Mouse (Mus musculus) heart, adult 18-20 months (tissue): Measurements from ENCODE around the gene Ano6. TPM values are rescaled to one million over a fixed set of nuclear protein-coding genes. Genes with fewer than 3 reads are reported as not detected.

ENCODE experiments used
- DNase-seq, 2 experiments: peaks; one replicate each; pipeline ENCODE4 v3.0.0; 2021 to 2022; ENCODE audit warnings: mixed read lengths in 1 of 2
- total RNA-seq, 2 experiments: library from RNA; stranded (reverse); gene quantifications; 2 replicates each; pipeline ENCODE4 v1.2.3; 2021

The Ano6 gene
- total RNA-seq, 2 experiments from 2014 or later, result 15.9 to 18.3 TPM

- peak; percentile 73 for DNase-seq
Observed at GRCm38 (mm10) chr15:95932358-95932757, 141.7 kb downstream of the Ano6 start.

GRCm38 (mm10) chr15:95935141-95935540 lies 144.5 kb downstream of the Ano6 start:
- no peak for DNase-seq

DNA sequence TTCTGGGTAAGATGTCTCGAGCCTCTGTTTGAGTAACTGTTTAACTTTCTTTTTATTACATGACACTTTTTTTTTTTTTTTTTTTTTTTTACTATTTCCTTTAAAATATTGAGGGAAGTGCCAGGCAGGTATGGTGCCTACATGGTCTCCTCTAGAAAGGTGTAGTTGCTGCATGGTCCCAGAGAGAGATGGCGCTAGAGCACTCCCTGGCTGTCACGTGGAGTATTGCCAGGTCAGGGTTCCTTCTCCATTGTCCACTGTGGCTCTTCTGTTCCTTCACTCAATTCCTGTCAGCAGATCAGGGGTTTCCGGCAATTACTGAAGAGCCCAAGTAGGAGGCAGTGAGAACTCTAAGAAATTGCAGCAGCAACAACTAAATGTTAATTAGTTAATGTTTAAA lies 152.8 kb downstream of the Ano6 start:
- DNase-seq, result peak; percentile 27 to 54

DNA sequence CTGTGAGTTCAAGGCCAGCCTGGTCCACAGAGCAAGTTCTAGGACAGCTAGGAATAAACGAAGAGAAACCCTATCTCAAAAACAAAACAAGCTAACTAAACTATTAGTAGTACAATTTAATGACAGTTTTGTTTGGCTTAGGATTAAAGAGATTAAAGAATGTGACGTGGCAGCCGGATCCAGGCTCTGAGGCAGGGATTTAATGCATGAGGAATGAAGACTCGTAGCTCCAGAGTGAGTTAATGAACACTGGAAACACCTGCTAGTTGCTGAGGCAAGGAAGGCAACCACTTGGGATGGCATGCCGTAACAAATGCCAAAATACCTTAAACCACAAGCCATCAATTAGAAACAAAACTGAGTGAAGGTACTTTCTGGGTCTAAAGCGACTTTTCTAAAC lies 153.7 kb downstream of the Ano6 start:
- DNase-seq, result no peak

DNA sequence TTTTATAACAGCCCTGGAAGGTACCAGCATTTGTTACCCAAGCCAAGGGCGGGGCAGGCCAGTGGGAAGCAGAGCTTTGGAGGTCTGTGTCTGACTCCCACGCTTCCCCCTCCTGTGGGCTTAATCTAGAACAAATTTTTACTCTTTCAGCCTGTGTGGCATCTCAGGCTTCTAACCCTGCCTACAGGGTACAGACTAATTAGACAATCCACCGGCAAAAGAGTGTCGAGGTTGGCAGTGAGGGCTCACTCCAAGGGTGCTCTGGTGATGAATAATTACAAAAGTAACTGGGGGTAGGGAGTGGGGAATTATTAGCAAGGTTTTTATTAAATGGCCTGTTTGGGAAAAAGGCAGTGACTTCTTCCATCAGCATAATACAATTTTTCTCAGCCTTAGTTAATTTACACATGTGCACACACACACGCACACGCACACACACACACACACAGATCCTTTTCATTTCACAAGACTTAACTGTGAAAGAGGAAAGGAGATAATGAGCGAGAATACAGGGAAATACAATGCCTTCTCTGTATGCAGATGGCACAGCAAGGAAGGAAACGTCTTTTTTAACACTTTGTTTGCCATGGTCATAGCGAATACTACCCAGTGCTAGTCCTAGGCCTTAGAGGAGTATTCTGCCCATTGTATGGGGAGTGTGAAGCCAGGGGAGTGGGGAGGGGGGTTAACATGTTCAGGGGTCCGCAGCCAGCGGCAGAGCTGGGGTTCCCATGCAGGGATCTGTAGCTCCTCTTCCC lies 155.5 kb downstream of the Ano6 start:
- no peak for DNase-seq

DNA sequence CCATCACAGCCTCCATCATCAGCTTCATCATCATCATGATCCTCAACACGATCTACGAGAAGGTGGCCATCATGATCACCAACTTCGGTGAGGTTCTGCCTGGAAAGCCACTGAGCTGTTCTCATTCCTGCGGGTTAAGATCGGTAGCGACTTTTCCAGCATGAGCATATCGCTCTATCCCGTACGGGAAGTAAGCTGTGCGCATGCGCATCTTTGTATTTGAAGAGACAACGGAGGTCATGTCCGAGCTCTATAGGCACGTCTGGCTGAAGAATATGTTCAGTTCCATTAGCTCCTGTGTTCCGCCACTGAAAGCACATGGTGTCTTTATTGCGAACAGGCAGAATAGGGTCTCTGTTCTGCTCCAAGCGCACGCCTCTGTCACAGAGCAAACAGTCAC lies 157.8 kb downstream of the Ano6 start:
- no peak for DNase-seq

GRCm38 (mm10) chr15:95949336-95949735 lies 158.7 kb downstream of the Ano6 start:
- DNase-seq, result no peak

DNA sequence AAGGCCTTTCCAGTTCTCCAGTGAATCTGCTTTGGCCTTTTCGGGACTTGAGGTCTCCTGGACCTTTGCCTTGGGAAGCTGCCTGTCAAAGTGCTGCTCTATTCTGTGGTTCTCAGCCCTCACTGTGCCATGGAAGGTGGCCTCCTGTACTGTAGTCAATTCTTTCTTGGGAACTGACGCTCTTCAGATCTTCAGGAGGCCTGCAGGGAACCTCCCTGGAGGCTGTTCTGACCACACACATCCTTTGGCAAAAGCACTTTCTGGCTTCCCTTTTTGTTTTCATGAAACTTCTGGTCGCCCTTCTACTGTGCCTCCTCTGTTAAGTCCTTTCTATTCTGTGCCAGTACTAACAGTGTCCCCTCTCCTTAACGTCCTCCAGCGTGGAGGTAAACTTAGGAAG lies 160.9 kb downstream of the Ano6 start:
- peak; percentile 45 to 49 for DNase-seq

DNA sequence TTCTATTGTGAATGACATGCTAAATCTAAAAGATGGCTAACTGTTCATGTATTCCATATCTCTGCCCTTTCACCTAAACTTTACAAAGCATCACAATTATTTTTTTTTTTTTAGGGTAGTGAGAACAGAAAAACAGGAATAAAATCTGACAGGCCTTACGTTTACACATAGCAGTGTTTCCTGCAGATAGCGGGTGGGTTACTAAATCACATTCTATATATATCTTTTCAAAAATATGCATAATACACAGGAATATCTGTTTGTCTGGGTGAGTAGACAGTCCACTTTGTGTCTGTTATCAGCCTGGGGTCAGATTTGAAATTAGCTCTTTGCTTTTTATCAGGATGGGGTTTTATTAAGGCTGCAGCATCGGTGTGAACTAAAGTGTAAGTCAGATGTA lies 166.0 kb downstream of the Ano6 start:
- DNase-seq, result no peak

GRCm38 (mm10) chr15:95962411-95963123 lies 171.9 kb downstream of the Ano6 start:
- no peak for DNase-seq

GRCm38 (mm10) chr15:95963124-95963482 lies 172.5 kb downstream of the Ano6 start:
- DNase-seq, result peak in 1 of 2 experiments; percentile 27

DNA sequence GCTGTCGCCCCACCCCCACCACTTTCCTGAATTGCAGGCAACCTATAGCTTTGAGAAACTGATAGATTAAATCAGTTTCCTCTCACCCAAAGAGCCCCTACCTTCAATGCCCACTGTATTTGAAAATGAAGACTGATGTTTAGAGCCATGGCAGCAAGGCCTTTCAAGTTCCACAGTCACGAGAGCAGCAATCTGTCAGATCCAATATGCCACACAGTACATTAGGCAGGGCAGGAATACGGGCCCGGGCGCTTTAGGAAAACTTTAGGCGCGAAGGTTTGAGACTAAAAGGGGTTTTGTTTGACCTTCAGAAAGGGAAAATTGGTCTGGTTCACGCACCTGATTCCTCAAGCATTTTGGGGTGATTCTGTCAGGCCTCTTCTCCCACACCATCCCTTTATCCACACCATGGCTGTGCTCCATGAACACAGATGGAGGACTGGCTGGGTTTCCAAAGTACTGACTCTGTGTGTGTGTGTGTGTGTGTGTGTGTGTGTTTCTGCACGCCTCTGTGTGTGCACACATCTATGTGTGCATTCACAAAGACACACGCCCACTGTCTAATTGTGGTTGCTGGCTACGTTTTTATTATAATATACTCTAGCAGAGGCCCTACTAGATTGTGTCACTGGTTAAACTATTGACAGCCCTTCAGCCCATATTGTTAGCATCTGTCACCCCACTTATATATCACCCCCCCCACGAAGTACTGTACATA lies 173.0 kb downstream of the Ano6 start:
- DNase-seq, result peak; percentile 10 to 48

GRCm38 (mm10) chr15:95964251-95964561 lies 173.6 kb downstream of the Ano6 start:
- no peak for DNase-seq

GRCm38 (mm10) chr15:95966979-95967378 lies 176.3 kb downstream of the Ano6 start:
- no peak for DNase-seq

- DNase-seq, result no peak
Observed at GRCm38 (mm10) chr15:95967516-95968196, 177.0 kb downstream of the Ano6 start.

GRCm38 (mm10) chr15:95969596-95969995 lies 179.0 kb downstream of the Ano6 start:
- DNase-seq, result no peak

GRCm38 (mm10) chr15:95970176-95970575 lies 179.5 kb downstream of the Ano6 start:
- DNase-seq, result no peak

- DNase-seq, result no peak
Observed at GRCm38 (mm10) chr15:95970691-95971090, 180.0 kb downstream of the Ano6 start.

DNA sequence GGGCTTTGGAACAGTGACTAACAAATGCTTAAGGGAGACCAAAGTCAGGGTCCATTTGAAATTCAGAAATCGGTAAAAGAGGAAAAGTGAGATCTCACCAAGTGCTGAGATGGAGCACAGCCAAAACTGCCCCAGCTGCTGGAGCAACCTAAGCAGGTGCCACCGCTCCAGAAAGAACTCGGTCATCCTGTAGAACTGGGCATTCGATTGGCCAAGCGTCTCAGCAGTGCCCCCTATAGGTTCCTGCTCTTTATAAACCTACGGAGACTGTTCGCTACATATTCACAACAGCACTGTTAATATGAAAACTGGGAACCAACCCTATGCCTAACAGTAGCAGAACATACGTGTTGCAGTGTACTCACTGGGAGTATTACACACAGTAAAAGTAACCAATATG lies 180.7 kb downstream of the Ano6 start:
- DNase-seq, result no peak

DNA sequence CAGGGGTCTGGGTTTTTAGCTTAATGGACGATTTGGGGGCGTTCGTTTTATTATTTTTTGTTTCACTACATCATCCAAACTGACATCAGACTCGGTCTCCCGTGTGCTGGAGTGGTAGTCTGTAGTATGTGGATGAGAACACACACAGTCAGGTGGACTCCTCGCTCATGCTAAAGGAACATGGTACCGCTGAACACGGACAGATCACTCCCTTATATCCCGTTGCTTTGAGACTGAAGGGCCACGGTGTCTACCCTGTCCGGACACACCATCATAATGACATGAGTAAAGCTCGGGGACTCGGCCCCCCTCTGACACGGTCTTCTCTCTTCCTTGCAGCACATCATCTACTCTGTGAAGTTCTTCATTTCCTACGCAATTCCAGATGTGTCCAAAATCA lies 181.5 kb downstream of the Ano6 start:
- DNase-seq, result no peak

- DNase-seq, result no peak
Observed at GRCm38 (mm10) chr15:95972621-95973020, 182.0 kb downstream of the Ano6 start.

DNA sequence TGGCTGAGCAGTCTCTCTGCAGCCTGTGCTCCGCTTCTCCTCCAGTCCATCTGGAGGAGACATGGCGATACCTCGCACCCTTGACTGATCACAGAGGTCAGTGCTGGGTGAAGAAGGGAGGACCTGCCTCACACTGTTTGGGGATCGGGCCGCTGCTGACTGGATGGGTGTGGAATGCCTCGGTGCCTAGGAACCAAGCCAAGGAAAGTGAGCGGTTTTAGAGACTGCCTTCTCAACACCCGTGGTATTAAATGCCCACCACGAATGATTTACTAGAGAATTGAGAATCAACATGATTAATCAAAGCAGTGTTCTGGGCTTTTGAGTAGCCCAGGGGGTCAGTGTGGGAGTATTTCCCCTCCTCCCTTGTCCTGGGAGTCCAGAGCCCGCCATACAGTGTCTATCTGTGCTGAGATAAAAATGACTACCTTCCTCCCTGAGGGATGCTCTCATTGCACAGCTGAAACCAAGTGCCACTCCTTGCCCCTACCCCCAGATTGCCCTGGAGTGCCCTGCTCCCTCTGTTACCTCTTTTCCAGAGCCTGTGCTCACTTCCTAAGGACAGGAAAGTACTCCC lies 183.5 kb downstream of the Ano6 start:
- DNase-seq, result no peak
